Mouse (Mus musculus) heart, embryonic 11.5 days (tissue): ENCODE measurements at regions not wholly inside any gene's neighbourhood (a gene's known extent, or its start where the extent isn't known, plus 50 kb on each side); places are given as distances from the start of the nearest gene placed in this dataset.

ENCODE experiments used
- ATAC-seq: fragments of 200-750 bp; cut with Nextera tagmentation; replicated peaks from 2 replicates; pipeline ENCODE4 v1.8.0; 2017; ENCODE audit warnings: moderate library complexity; ENCODE audit not compliant: insufficient number of reproducible peaks, low FRiP score, low TSS enrichment
- H3K27ac ChIP-seq: fragments of 300-500 bp; sonication (generic); 2 replicates; pipeline ENCODE4 v1.5.1; 2014; ENCODE audit warnings: mild to moderate bottlenecking, low read depth, low read length
- H3K27me3 ChIP-seq: fragments of 300-500 bp; sonication (generic); 2 replicates; pipeline ENCODE4 v1.6.1; 2014; ENCODE audit warnings: mild to moderate bottlenecking, low read length, mixed read lengths; ENCODE audit not compliant: control insufficient read depth, insufficient read depth
- H3K36me3 ChIP-seq: fragments of 300-500 bp; sonication (generic); 2 replicates; pipeline ENCODE4 v1.6.1; 2014; ENCODE audit warnings: mild to moderate bottlenecking, low read length, moderate library complexity, mixed read lengths; ENCODE audit not compliant: control insufficient read depth, insufficient read depth
- H3K4me1 ChIP-seq: fragments of 300-500 bp; sonication (generic); 2 replicates; pipeline ENCODE4 v1.6.1; 2014; ENCODE audit warnings: low read length; ENCODE audit not compliant: control insufficient read depth, insufficient read depth
- H3K4me2 ChIP-seq: fragments of 300-500 bp; sonication (generic); 2 replicates; pipeline ENCODE4 v1.6.1; 2014; ENCODE audit warnings: mild to moderate bottlenecking, moderate library complexity
- H3K4me3 ChIP-seq: fragments of 300-500 bp; sonication (generic); 2 replicates; pipeline ENCODE4 v1.5.1; 2014; ENCODE audit warnings: low read depth, low read length
- H3K9ac ChIP-seq: fragments of 300-500 bp; sonication (generic); 2 replicates; pipeline ENCODE4 v1.6.1; 2014; ENCODE audit warnings: mild to moderate bottlenecking, low read depth, low read length, moderate library complexity
- H3K9me3 ChIP-seq: fragments of 300-500 bp; sonication (generic); replicated peaks from 2 replicates; pipeline ENCODE4 v1.6.1; 2016; ENCODE audit warnings: low read length; ENCODE audit not compliant: control insufficient read depth
- WGBS: fragments of 180-500 bp; shearing (Covaris S2); extraction: QIAGEN DNeasy Blood & Tissue Kit; methylation state at CpG from one replicate; pipeline ENCODE4 v1.1.7; 2014; ENCODE audit not compliant: insufficient replicate concordance; 5-methylcytosine and 5-hydroxymethylcytosine counted together

DNA sequence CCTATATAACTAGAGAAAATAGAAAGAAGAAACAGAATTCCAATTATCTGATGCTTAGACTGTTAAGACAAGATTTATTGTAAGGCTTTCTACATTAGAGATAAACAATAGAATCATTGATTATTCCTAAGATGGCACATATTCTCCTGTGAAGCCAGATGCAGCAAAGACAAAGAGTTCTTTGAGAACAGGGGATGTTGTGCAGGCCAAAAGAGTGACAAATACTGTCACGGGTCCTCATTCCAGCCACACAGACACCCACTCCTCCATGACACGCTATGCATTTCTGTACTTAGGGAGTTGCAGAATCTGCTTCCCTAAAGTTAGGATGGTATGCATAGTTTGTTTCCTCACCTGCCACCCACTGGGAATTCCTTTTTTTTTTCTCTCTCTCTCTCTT, 245.2 kb downstream of the Sv2b start:
- ATAC-seq = no peak
- H3K4me1 ChIP-seq = no peaks in the 10 kb centered on the region
- no peak overlapping the region for H3K4me2 ChIP-seq
- no peak overlapping the region for H3K9ac ChIP-seq
- WGBS = 69% methylated on average over 2 of the region's 2 CpGs
- H3K36me3 ChIP-seq = no peaks in the 10 kb centered on the region
- no peaks in the 10 kb centered on the region for H3K27me3 ChIP-seq
- H3K9me3 ChIP-seq = no peaks in the 10 kb centered on the region
- H3K4me3 ChIP-seq = no peak overlapping the region
- no peak overlapping the region for H3K27ac ChIP-seq

DNA sequence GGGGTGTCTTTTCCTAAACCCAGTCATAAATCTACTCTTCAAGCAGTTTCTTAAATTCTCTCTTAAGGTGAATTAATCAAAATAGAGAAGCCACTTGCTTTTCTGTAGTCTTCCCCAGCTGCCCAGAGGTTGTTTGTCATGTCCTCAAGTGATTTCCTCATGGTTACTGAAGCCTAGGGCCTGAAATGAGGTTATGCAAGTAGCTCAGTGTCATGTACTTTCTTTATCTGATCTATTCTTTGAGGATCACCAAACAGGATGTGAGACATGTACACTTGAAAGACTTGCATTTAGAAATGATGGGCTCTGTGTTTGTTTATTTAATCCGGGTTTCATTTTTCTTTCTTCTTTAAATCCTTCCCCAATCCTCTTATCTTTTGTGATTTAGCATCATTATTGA, 258.8 kb downstream of the Sv2b start:
- H3K4me1 ChIP-seq = 0 out of 2 replicates have a peak, but pooled peaks cover 2% of the 10 kb centered on the region
- H3K36me3 ChIP-seq = no peaks in the 10 kb centered on the region
- H3K4me3 ChIP-seq = no peak overlapping the region
- ATAC-seq = no peak
- no peak overlapping the region for H3K27ac ChIP-seq
- H3K4me2 ChIP-seq = no peak overlapping the region
- no peaks in the 10 kb centered on the region for H3K9me3 ChIP-seq
- 72% methylated on average over 1 of the region's 1 CpGs for WGBS
- H3K9ac ChIP-seq = no peak overlapping the region
- H3K27me3 ChIP-seq = no peaks in the 10 kb centered on the region

DNA sequence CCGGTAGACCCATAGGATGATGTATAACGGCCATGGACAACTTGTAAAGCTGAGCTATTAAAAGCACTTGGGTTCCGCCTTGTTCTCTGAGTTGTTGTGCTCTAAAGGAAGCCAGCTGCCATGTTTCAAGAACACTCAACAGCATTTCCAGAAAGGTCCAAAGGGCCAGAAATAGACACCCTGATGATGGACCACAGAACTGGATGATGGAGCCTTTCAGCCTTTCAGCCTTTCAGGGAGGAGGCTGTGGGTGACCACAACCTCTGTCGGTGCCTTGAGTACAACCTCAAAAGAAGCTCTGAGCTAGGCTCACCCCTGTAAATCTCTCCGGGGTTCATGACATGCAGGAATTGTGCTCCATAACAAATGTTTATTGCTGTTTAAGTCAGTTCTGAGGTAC, 259.3 kb downstream of the Sv2b start:
- Histone ChIP-seq H3K9me3 (no peaks in the 10 kb centered on the region), H3K27ac (no peak overlapping the region), H3K9ac (no peak overlapping the region), H3K36me3 (no peaks in the 10 kb centered on the region), H3K4me1 (0 out of 2 replicates have a peak, but pooled peaks cover 2% of the 10 kb centered on the region), H3K27me3 (no peaks in the 10 kb centered on the region), H3K4me3 (no peak overlapping the region), H3K4me2 (no peak overlapping the region)
- no peak for ATAC-seq
- 69% methylated on average over 5 of the region's 5 CpGs for WGBS

GRCm38 (mm10) chr7:75048822-75049221, 260.2 kb downstream of the Sv2b start:
- Histone ChIP-seq H3K9ac (no peak overlapping the region), H3K36me3 (no peaks in the 10 kb centered on the region), H3K9me3 (no peaks in the 10 kb centered on the region), H3K4me1 (0 out of 2 replicates have a peak, but pooled peaks cover 2% of the 10 kb centered on the region), H3K27me3 (no peaks in the 10 kb centered on the region), H3K27ac (no peak overlapping the region), H3K4me2 (no peak overlapping the region), H3K4me3 (no peak overlapping the region)
- ATAC-seq = no peak
- WGBS = 28% methylated on average over 2 of the region's 2 CpGs

DNA sequence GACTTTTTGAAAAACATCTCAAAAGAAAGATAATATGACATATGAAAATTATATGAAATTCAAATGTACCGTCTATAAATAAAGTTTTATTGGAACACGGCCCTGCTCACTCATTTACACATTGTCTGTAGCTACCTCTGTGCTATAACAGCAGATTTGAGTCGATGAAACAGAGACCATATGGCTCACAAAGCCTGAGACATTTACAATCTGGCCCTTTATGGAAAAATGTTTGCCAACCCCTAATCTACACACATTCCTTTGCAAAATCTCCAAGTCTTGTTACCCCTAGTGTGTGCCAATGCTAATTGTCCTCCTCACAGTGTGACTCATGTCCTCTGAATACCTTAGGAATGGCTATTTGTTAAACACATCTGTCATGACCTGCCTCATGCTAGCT, 261.2 kb downstream of the Sv2b start:
- Histone ChIP-seq H3K4me1 (0 out of 2 replicates have a peak, but pooled peaks cover 2% of the 10 kb centered on the region), H3K4me2 (no peak overlapping the region), H3K9me3 (no peaks in the 10 kb centered on the region), H3K27ac (no peak overlapping the region), H3K9ac (no peak overlapping the region), H3K27me3 (no peaks in the 10 kb centered on the region), H3K36me3 (no peaks in the 10 kb centered on the region), H3K4me3 (no peak overlapping the region)
- no peak for ATAC-seq
- whole genome bisulfite sequencing = 74% methylated on average over 3 of the region's 3 CpGs

DNA sequence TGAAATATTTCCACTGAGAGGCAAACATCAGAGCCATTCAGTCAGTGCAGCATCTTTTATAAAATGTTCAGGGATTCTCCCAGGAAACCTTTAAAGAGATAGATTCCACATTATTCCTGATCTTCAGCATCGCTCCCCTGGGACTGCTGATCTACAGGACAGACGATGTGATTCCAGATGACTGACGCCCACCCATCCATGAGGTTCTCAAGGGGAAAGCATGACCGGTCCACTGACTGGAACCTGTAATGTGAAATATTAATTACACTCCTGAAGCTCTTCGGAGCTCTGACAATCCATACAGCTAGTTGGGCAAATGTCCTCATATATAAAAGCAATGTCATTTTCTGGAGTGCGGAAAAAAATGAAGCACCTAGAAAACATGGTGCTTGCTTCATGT, 268.2 kb downstream of the Sv2b start:
- H3K4me2 ChIP-seq = no peak overlapping the region
- ATAC-seq = no peak
- no peaks in the 10 kb centered on the region for H3K4me1 ChIP-seq
- no peak overlapping the region for H3K4me3 ChIP-seq
- no peaks in the 10 kb centered on the region for H3K9me3 ChIP-seq
- no peak overlapping the region for H3K27ac ChIP-seq
- H3K9ac ChIP-seq = no peak overlapping the region
- no peaks in the 10 kb centered on the region for H3K36me3 ChIP-seq
- WGBS = 87% methylated on average over 6 of the region's 6 CpGs
- H3K27me3 ChIP-seq = no peaks in the 10 kb centered on the region

- Histone ChIP-seq H3K4me1 (no peaks in the 10 kb centered on the region), H3K27ac (no peak overlapping the region), H3K27me3 (no peaks in the 10 kb centered on the region), H3K36me3 (no peaks in the 10 kb centered on the region), H3K9me3 (no peaks in the 10 kb centered on the region), H3K4me2 (no peak overlapping the region), H3K4me3 (no peak overlapping the region), H3K9ac (no peak overlapping the region)
- ATAC-seq = no peak
- 21% methylated on average over 2 of the region's 2 CpGs for WGBS
Observed at GRCm38 (mm10) chr7:75026191-75026590, 282.9 kb downstream of the Sv2b start.

- no peaks in the 10 kb centered on the region for H3K27me3 ChIP-seq
Observed at GRCm38 (mm10) chr7:75021966-75022365, 287.1 kb downstream of the Sv2b start.

GRCm38 (mm10) chr7:75018640-75019039, 290.4 kb downstream of the Sv2b start:
- H3K4me3 ChIP-seq = no peak overlapping the region
- H3K4me1 ChIP-seq = no peaks in the 10 kb centered on the region
- H3K36me3 ChIP-seq = no peaks in the 10 kb centered on the region
- H3K27ac ChIP-seq = no peak overlapping the region
- H3K9me3 ChIP-seq = no peaks in the 10 kb centered on the region
- H3K27me3 ChIP-seq = no peaks in the 10 kb centered on the region
- H3K4me2 ChIP-seq = no peak overlapping the region
- WGBS = 58% methylated on average over 7 of the region's 7 CpGs
- H3K9ac ChIP-seq = no peak overlapping the region
- no peak for ATAC-seq

More at GRCm38 (mm10) chr7:75021966-75022365, 287.1 kb downstream of the Sv2b start:
- no peak overlapping the region for H3K4me2 ChIP-seq
- ATAC-seq = no peak
- no peaks in the 10 kb centered on the region for H3K9me3 ChIP-seq
- no peak overlapping the region for H3K9ac ChIP-seq
- no peaks in the 10 kb centered on the region for H3K36me3 ChIP-seq
- no peak overlapping the region for H3K4me3 ChIP-seq
- WGBS = 52% methylated on average over 6 of the region's 6 CpGs
- H3K27ac ChIP-seq = no peak overlapping the region
- no peaks in the 10 kb centered on the region for H3K4me1 ChIP-seq
